Mouse (Mus musculus): ENCODE data around the gene Fat4.

GRCm38 (mm10) chr3:38860683-38861082, 26.1 kb upstream of the Fat4 start:
- no peak for TF ChIP-seq POLR2A (IDR thresholded peaks at IDR 0.05; ENCODE audit: control insufficient read depth, low read depth, low read length)
- TF ChIP-seq CTCF (IDR thresholded peaks at IDR 0.05; ENCODE audit: control insufficient read depth, insufficient read depth, insufficient replicate concordance, low read depth, low read length): no peak
